In genomic region chr12:111039771-111040530, GRCm38 (mm10) we compare ENCODE assay signal across 8 mouse cellular contexts. TPM values are rescaled to one million over a fixed set of nuclear protein-coding genes. Genes with fewer than 3 reads are reported as not detected.
A peak's percentile ranks its signal among the peaks of the same experiment; 100 is the strongest.
DNase-seq lines count a peak whose midpoint lies in the region; ATAC-seq and TF ChIP-seq lines count a peak whose summit lies in the region.

No protein-coding gene starts in this region.

- H3K9me3 ChIP-seq in liver, embryonic 15.5 days (replicated peaks) = no peaks in the 10 kb centered on the region
- H3K9me3 ChIP-seq in neural tube, embryonic 14.5 days (ENCODE audit: control insufficient read depth, low read length) = no peaks in the 10 kb centered on the region

- H3K4me1 ChIP-seq in cortical plate, adult 2 months (ENCODE audit: control insufficient read depth, insufficient read depth, low read length) = no peaks in the 10 kb centered on the region; the same call in 1 of the 2 replicates
- H3K4me1 ChIP-seq in heart, adult 2 months (ENCODE audit: control insufficient read depth, insufficient read depth, low read length) = peaks cover 7% of the 10 kb centered on the region
- peaks cover 65% of the 10 kb centered on the region for H3K4me1 ChIP-seq in liver, embryonic 15.5 days (replicated peaks)
- peaks cover 10% of the 10 kb centered on the region; the same call in 1 of the 2 replicates for H3K4me1 ChIP-seq in neural tube, embryonic 14.5 days (ENCODE audit: control insufficient read depth, insufficient read depth, low read length)

- no peak for TF ChIP-seq POLR2A in cortical plate, adult 2 months (IDR thresholded peaks at IDR 0.05; ENCODE audit: extremely low read depth, insufficient read depth, low read length)
- TF ChIP-seq POLR2A in heart, adult 2 months (IDR thresholded peaks at IDR 0.05; ENCODE audit: insufficient read depth, low read depth, low read length) = no peak

- WGBS in heart, adult 2 months = under 1% methylated on average over 65 of the region's 65 CpGs
- WGBS in liver, embryonic 15.5 days (ENCODE audit: insufficient replicate concordance) = under 1% methylated on average over 65 of the region's 65 CpGs
- WGBS in neural tube, embryonic 14.5 days = under 1% methylated on average over 64 of the region's 65 CpGs

- H3K4me2 ChIP-seq in liver, embryonic 15.5 days = peak overlapping the region; percentile 98
- peak overlapping the region; percentile 74 for H3K4me2 ChIP-seq in neural tube, embryonic 14.5 days (ENCODE audit: low read depth, low read length)

- no peak for ATAC-seq in liver, embryonic 15.5 days (ENCODE audit: insufficient read depth)
- no peak for ATAC-seq in neural tube, embryonic 14.5 days (ENCODE audit: low read depth)

- TF ChIP-seq EP300 in heart, adult 2 months (IDR thresholded peaks at IDR 0.05; ENCODE audit: insufficient read depth, low read depth, low read length) = no peak

- 0 out of 2 replicates have a peak, but pooled peaks cover 3% of the 10 kb centered on the region for H3K79me2 ChIP-seq in heart, adult 2 months (replicated peaks; ENCODE audit: control insufficient read depth, insufficient read depth, low read length)

- H3K36me3 ChIP-seq in heart, adult 2 months (ENCODE audit: control insufficient read depth, insufficient read depth, low read length) = peaks cover 7% of the 10 kb centered on the region
- H3K36me3 ChIP-seq in liver, embryonic 15.5 days (replicated peaks) = peaks cover 15% of the 10 kb centered on the region
- no peaks in the 10 kb centered on the region for H3K36me3 ChIP-seq in neural tube, embryonic 14.5 days (ENCODE audit: control insufficient read depth, insufficient read depth, low read length)

- intact Hi-C loops in heart, adult 2 months (cut with DNase I) = loop anchor here (5.0 kb wide), 1 partner anchor 48 kb away; no protein-coding TSS in a partner anchor

- H3K27ac ChIP-seq in cortical plate, adult 2 months (ENCODE audit: insufficient read depth, low read length) = peak overlapping the region; percentile 3; the same call in 1 of the 2 replicates
- H3K27ac ChIP-seq in heart, adult 2 months = peak overlapping the region; percentile 95
- H3K27ac ChIP-seq in liver, embryonic 15.5 days (replicated peaks) = peak overlapping the region; percentile 97
- H3K27ac ChIP-seq in neural tube, embryonic 14.5 days (ENCODE audit: low read depth, low read length) = peak overlapping the region; percentile 88

- peak overlapping the region; percentile 78 for H3K4me3 ChIP-seq in cortical plate, adult 2 months (ENCODE audit: insufficient read depth, low read length)
- H3K4me3 ChIP-seq in heart, adult 2 months = peak overlapping the region; percentile 89
- H3K4me3 ChIP-seq in liver, embryonic 15.5 days (replicated peaks) = peak overlapping the region; percentile 98
- H3K4me3 ChIP-seq in neural tube, embryonic 14.5 days (ENCODE audit: low read depth, low read length) = peak overlapping the region; percentile 96

- TF ChIP-seq CTCF in cortical plate, adult 2 months (IDR thresholded peaks at IDR 0.05; ENCODE audit: extremely low read depth, insufficient read depth, low read length) = no peak
- TF ChIP-seq CTCF in heart, adult 2 months (IDR thresholded peaks at IDR 0.05) = peak; percentile 35

- DNase-seq in heart, adult 11 months = peak; percentile 94
- no peak for DNase-seq in heart, adult 8-10 months (ENCODE audit: low spot score)
- peak; percentile 68 to 72 for DNase-seq in heart, adult 2 months
- DNase-seq in kidney, adult 8-10 months = peak; percentile 28 to 33
- peak; percentile 41 for DNase-seq in testis, postnatal 14 days (ENCODE audit: low spot score)

- peak overlapping the region; percentile 98 for H3K9ac ChIP-seq in heart, adult 2 months (ENCODE audit: low read depth, low read length)
- peak overlapping the region; percentile 99 for H3K9ac ChIP-seq in liver, embryonic 15.5 days
- H3K9ac ChIP-seq in neural tube, embryonic 14.5 days (replicated peaks; ENCODE audit: low read depth, low read length) = peak overlapping the region; percentile 73

- H3K27me3 ChIP-seq in heart, adult 2 months (ENCODE audit: control insufficient read depth, insufficient read depth, low read length) = no peaks in the 10 kb centered on the region
- H3K27me3 ChIP-seq in liver, embryonic 15.5 days = no peaks in the 10 kb centered on the region
- H3K27me3 ChIP-seq in neural tube, embryonic 14.5 days (ENCODE audit: control insufficient read depth, insufficient read depth, low read length) = peaks cover 2% of the 10 kb centered on the region; the same call in 1 of the 2 replicates

RNA-seq across cellular contexts. Expression of gene Rcor1, which starts 0.8 kb away (rescaled TPM):
- total RNA-seq in heart, adult 8-10 months (2022) = 10 to 100 TPM; 11.9 to 14.3 (median 13.4) TPM
- polyA plus RNA-seq in cortical plate, adult 2 months (2012; rRNA removed) = 11.3 and 11.6 TPM in 2 replicates
- 10 to 100 TPM; 13.9 to 14.8 TPM for total RNA-seq in heart, adult 2 months (2021)
- 5.9 and 9.9 TPM in 2 replicates for polyA plus RNA-seq in heart, adult 2 months (2012; rRNA removed)
- polyA plus RNA-seq in liver, embryonic 15.5 days (2015; fragmentation: Nextera tagmentation; extraction: Ambion mirVana) = 4.6 and 5.1 TPM in 2 replicates
- 7.4 and 9.1 TPM in 2 replicates for polyA plus RNA-seq in neural tube, embryonic 14.5 days (2014; fragmentation: Nextera tagmentation; extraction: Ambion mirVana)

Comparison
In these comparisons a context has a peak if more than half of its experiments do, and no peak if none do; other contexts are left out.
1. H3K27ac ChIP-seq: peak in every context shown above with its lines; median percentile 97 in liver, embryonic 15.5 days; 95 in heart, adult 2 months; 88 in neural tube, embryonic 14.5 days; 3 in cortical plate, adult 2 months.